Mouse (Mus musculus) forebrain, embryonic 11.5 days (tissue): ENCODE measurements around the gene Glyctk. TPM values are rescaled to one million over a fixed set of nuclear protein-coding genes. Genes with fewer than 3 reads are reported as not detected.
"Not testable (repeated sequence)": the region's sequence is repeated elsewhere in the genome, so short reads cannot be mapped to it uniquely, and the experiment has no call there.

Experiments
- ATAC-seq: fragments of 200-750 bp; cut with Nextera tagmentation; replicated peaks from 2 replicates; pipeline ENCODE4 v1.8.0; 2017; ENCODE audit warnings: moderate TSS enrichment; ENCODE audit not compliant: low FRiP score
- DNase-seq: peaks from one replicate; pipeline ENCODE4 v3.0.0-alpha.2; 2017; ENCODE audit warnings: low spot score
- H3K27ac ChIP-seq: fragments of 300-500 bp; sonication (generic); 2 replicates; pipeline ENCODE4 v1.5.1; 2014; ENCODE audit warnings: low read depth, low read length
- H3K27me3 ChIP-seq: fragments of 300-500 bp; sonication (generic); 2 replicates; pipeline ENCODE4 v1.6.1; 2014; ENCODE audit warnings: mild to moderate bottlenecking, low read length, mixed read lengths; ENCODE audit not compliant: control insufficient read depth, insufficient read depth
- H3K36me3 ChIP-seq: fragments of 300-500 bp; sonication (generic); 2 replicates; pipeline ENCODE4 v1.6.1; 2014; ENCODE audit warnings: mild to moderate bottlenecking, low read length, moderate library complexity, mixed read lengths; ENCODE audit not compliant: control insufficient read depth, insufficient read depth
- H3K4me1 ChIP-seq: fragments of 300-500 bp; sonication (generic); replicated peaks from 2 replicates; pipeline ENCODE4 v1.6.1; 2014; ENCODE audit warnings: low read length, mixed read lengths; ENCODE audit not compliant: control insufficient read depth, insufficient read depth
- H3K4me2 ChIP-seq: fragments of 300-500 bp; sonication (generic); 2 replicates; pipeline ENCODE4 v1.6.1; 2014; ENCODE audit warnings: low read depth, mild to moderate bottlenecking, low read length, moderate library complexity, mixed read lengths; ENCODE audit not compliant: severe bottlenecking
- H3K4me3 ChIP-seq: fragments of 300-500 bp; sonication (generic); 2 replicates; pipeline ENCODE4 v1.5.1; 2014; ENCODE audit warnings: low read depth, low read length
- H3K9ac ChIP-seq: fragments of 300-500 bp; sonication (generic); 2 replicates; pipeline ENCODE4 v1.6.1; 2014; ENCODE audit warnings: low read length
- H3K9me3 ChIP-seq: fragments of 300-500 bp; sonication (generic); 2 replicates; pipeline ENCODE4 v1.6.1; 2016; ENCODE audit warnings: low read length, mixed read lengths; ENCODE audit not compliant: control insufficient read depth
- WGBS: fragments of 180-500 bp; shearing (Covaris S2); extraction: QIAGEN DNeasy Blood & Tissue Kit; methylation state at CpG from one replicate; pipeline ENCODE4 v1.1.7; 2014; 5-methylcytosine and 5-hydroxymethylcytosine counted together
- polyA plus RNA-seq: library from polyadenylated mRNA; unstranded; fragments of >200 nt; fragmentation: Nextera tagmentation; extraction: Ambion mirVana; gene quantifications from 2 replicates; pipeline ENCODE4 v1.2.1, GENCODE M21; 2014

Glyctk gene
- polyA plus RNA-seq, 1 experiment from 2014 or later: 10.2 TPM

GRCm38 (mm10) chr9:106171346-106172158, 13.6 kb upstream of the Glyctk start:
- peaks cover 9% of the 10 kb centered on the region; the same call in 1 of the 2 replicates for H3K4me1 ChIP-seq
- under 1% methylated on average over 30 of the region's 30 CpGs for WGBS
- H3K27me3 ChIP-seq: no peaks in the 10 kb centered on the region
- H3K4me2 ChIP-seq: peak overlapping the region; percentile 81
- ATAC-seq (peak; percentile 77), DNase-seq (peak; percentile 75)
- peak overlapping the region; percentile 96 for H3K9ac ChIP-seq
- peak overlapping the region; percentile 93 for H3K4me3 ChIP-seq
- H3K9me3 ChIP-seq: no peaks in the 10 kb centered on the region
- no peaks in the 10 kb centered on the region; the same call in 1 of the 2 replicates for H3K36me3 ChIP-seq
- peak overlapping the region; percentile 92 for H3K27ac ChIP-seq

GRCm38 (mm10) chr9:106170556-106171345, 12.8 kb upstream of the Glyctk start, which contains the start of gene Wdr82:
Wdr82 (plus strand) TSS chr9:106170928.
- H3K4me2 ChIP-seq: peak within 1 kb of the TSS; percentile 81
- peak; percentile 92 for ATAC-seq
- peak within 1 kb of the TSS; percentile 92 for H3K27ac ChIP-seq
- no peaks in the 10 kb centered on the region for H3K36me3 ChIP-seq
- H3K4me1 ChIP-seq: peaks cover 9% of the 10 kb centered on the region; the same call in 1 of the 2 replicates
- DNase-seq: peak; percentile 98
- no peaks in the 10 kb centered on the region for H3K27me3 ChIP-seq
- no peaks in the 10 kb centered on the region for H3K9me3 ChIP-seq
- H3K9ac ChIP-seq: peak within 1 kb of the TSS; percentile 96
- peak within 1 kb of the TSS; percentile 93 for H3K4me3 ChIP-seq
- under 1% methylated on average over 81 of the region's 81 CpGs for WGBS

- ATAC-seq (no peak), DNase-seq (no peak)
- H3K4me3 ChIP-seq: no peak overlapping the region
- peaks cover 9% of the 10 kb centered on the region; the same call in 1 of the 2 replicates for H3K4me1 ChIP-seq
- H3K27ac ChIP-seq: no peak overlapping the region
- no peaks in the 10 kb centered on the region for H3K27me3 ChIP-seq
- no peaks in the 10 kb centered on the region for H3K9me3 ChIP-seq
- WGBS: 37% methylated on average over 6 of the region's 6 CpGs
- H3K9ac ChIP-seq: peak overlapping the region; percentile 96; the same call in 1 of the 2 replicates
- no peaks in the 10 kb centered on the region for H3K36me3 ChIP-seq
- peak overlapping the region; percentile 81; the same call in 1 of the 2 replicates for H3K4me2 ChIP-seq
Observed at GRCm38 (mm10) chr9:106169917-106170316, 12.0 kb upstream of the Glyctk start.

GRCm38 (mm10) chr9:106169006-106169405, 11.1 kb upstream of the Glyctk start:
- H3K4me3 ChIP-seq, H3K27me3 ChIP-seq, H3K4me2 ChIP-seq, H3K27ac ChIP-seq, H3K36me3 ChIP-seq, ATAC-seq, H3K9ac ChIP-seq, H3K9me3 ChIP-seq, H3K4me1 ChIP-seq, DNase-seq: not testable (repeated sequence)
- WGBS: 77% methylated on average over 1 of the region's 1 CpGs

- H3K27ac ChIP-seq: no peak overlapping the region
- no peak overlapping the region for H3K4me3 ChIP-seq
- no peak for ATAC-seq
- H3K9ac ChIP-seq: no peak overlapping the region
- peaks cover 3% of the 10 kb centered on the region; the same call in 1 of the 2 replicates for H3K4me1 ChIP-seq
- no peak overlapping the region for H3K4me2 ChIP-seq
- DNase-seq: no peak
- no peaks in the 10 kb centered on the region for H3K36me3 ChIP-seq
- no peaks in the 10 kb centered on the region for H3K9me3 ChIP-seq
- H3K27me3 ChIP-seq: no peaks in the 10 kb centered on the region
- 25% methylated on average over 1 of the region's 1 CpGs for WGBS
Observed at GRCm38 (mm10) chr9:106167703-106168102, 9.8 kb upstream of the Glyctk start.

GRCm38 (mm10) chr9:106167241-106167640, 9.3 kb upstream of the Glyctk start:
- Histone ChIP-seq H3K4me3 (no peak overlapping the region), H3K36me3 (no peaks in the 10 kb centered on the region), H3K4me1 (peaks cover 3% of the 10 kb centered on the region; the same call in 1 of the 2 replicates), H3K27ac (no peak overlapping the region), H3K9me3 (no peaks in the 10 kb centered on the region), H3K4me2 (no peak overlapping the region), H3K27me3 (no peaks in the 10 kb centered on the region), H3K9ac (no peak overlapping the region)
- 80% methylated on average over 3 of the region's 3 CpGs for WGBS
- no peak for DNase-seq
- ATAC-seq: no peak

DNA sequence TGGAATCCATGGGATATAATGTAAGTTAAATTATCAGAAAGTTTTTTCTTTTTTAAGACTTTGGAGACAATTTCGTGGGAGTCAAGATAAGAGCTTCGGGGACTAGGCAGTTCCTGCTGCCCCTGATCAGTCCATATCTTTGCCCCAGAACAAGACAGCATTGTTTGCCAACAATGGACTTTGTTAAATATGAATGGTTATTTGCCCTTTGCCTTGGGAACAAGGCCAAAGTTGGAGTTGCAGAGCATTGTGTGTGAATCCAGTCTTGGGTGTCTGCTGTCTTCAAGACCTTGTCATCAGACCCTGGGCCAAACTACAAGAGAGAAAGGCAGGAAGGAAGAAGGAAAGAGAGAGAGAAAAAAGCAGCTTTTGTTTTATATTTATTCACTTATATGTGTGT, 8.8 kb upstream of the Glyctk start:
- DNase-seq (no peak), ATAC-seq (no peak)
- peaks cover 3% of the 10 kb centered on the region; the same call in 1 of the 2 replicates for H3K4me1 ChIP-seq
- no peak overlapping the region for H3K9ac ChIP-seq
- H3K27ac ChIP-seq: no peak overlapping the region
- H3K36me3 ChIP-seq: no peaks in the 10 kb centered on the region
- H3K4me3 ChIP-seq: no peak overlapping the region
- no peaks in the 10 kb centered on the region for H3K27me3 ChIP-seq
- WGBS: 85% methylated on average over 2 of the region's 2 CpGs
- no peak overlapping the region for H3K4me2 ChIP-seq
- H3K9me3 ChIP-seq: no peaks in the 10 kb centered on the region

- Histone ChIP-seq H3K4me3 (peak overlapping the region; percentile 41), H3K27ac (no peak overlapping the region), H3K9me3 (no peaks in the 10 kb centered on the region), H3K4me2 (peak overlapping the region; percentile 67), H3K27me3 (no peaks in the 10 kb centered on the region), H3K4me1 (peaks cover 5% of the 10 kb centered on the region; the same call in 1 of the 2 replicates), H3K36me3 (no peaks in the 10 kb centered on the region), H3K9ac (peak overlapping the region; percentile 63; the same call in 1 of the 2 replicates)
- DNase-seq: no peak
- 49% methylated on average over 5 of the region's 5 CpGs for WGBS
- ATAC-seq: no peak
Observed at GRCm38 (mm10) chr9:106160426-106160825, 2.5 kb upstream of the Glyctk start.
